Mouse (Mus musculus) embryonic facial prominence, embryonic 11.5 days (tissue): ENCODE data around the gene Chit1. TPM values are rescaled to one million over a fixed set of nuclear protein-coding genes. Genes with fewer than 3 reads are reported as not detected.

Experiments used
- ATAC-seq: fragments of 200-750 bp; cut with Nextera tagmentation; replicated peaks from 2 replicates; pipeline ENCODE4 v1.8.0; 2017; ENCODE audit warnings: low read depth; ENCODE audit not compliant: insufficient number of reproducible peaks, low FRiP score, low TSS enrichment
- DNase-seq: peaks from one replicate; pipeline ENCODE4 v3.0.0-alpha.2; 2015; ENCODE audit warnings: low spot score
- H3K27ac ChIP-seq: fragments of 300-500 bp; sonication (generic); replicated peaks from 2 replicates; pipeline ENCODE4 v1.5.1; 2014; ENCODE audit warnings: mild to moderate bottlenecking, low read depth, low read length, control low read depth
- H3K27me3 ChIP-seq: fragments of 300-500 bp; sonication (generic); 2 replicates; pipeline ENCODE4 v1.6.1; 2014; ENCODE audit warnings: mild to moderate bottlenecking, low read length, moderate library complexity, mixed read lengths; ENCODE audit not compliant: control insufficient read depth, insufficient read depth
- H3K36me3 ChIP-seq: fragments of 300-500 bp; sonication (generic); replicated peaks from 2 replicates; pipeline ENCODE4 v1.6.1; 2014; ENCODE audit warnings: low read depth, mild to moderate bottlenecking, low read length, moderate library complexity, mixed read lengths; ENCODE audit not compliant: control insufficient read depth, insufficient read depth
- H3K4me1 ChIP-seq: fragments of 300-500 bp; sonication (generic); 2 replicates; pipeline ENCODE4 v1.6.1; 2014; ENCODE audit warnings: low read length, mixed read lengths; ENCODE audit not compliant: control insufficient read depth, insufficient read depth
- H3K4me2 ChIP-seq: fragments of 300-500 bp; sonication (generic); 2 replicates; pipeline ENCODE4 v1.6.1; 2014; ENCODE audit warnings: low read depth, mild to moderate bottlenecking, control low read depth, low read length, moderate library complexity
- H3K4me3 ChIP-seq: fragments of 300-500 bp; sonication (generic); 2 replicates; pipeline ENCODE4 v1.5.1; 2014; ENCODE audit warnings: low read depth, low read length, control low read depth
- H3K9ac ChIP-seq: fragments of 300-500 bp; sonication (generic); replicated peaks from 2 replicates; pipeline ENCODE4 v1.6.1; 2014; ENCODE audit warnings: mild to moderate bottlenecking, control low read depth, low read length
- H3K9me3 ChIP-seq: fragments of 300-500 bp; sonication (generic); replicated peaks from 2 replicates; pipeline ENCODE4 v1.6.1; 2016; ENCODE audit warnings: mild to moderate bottlenecking, low read length, inconsistent platforms, mixed read lengths; ENCODE audit not compliant: control insufficient read depth
- WGBS: fragments of 180-500 bp; shearing (Covaris S2); extraction: QIAGEN DNeasy Blood & Tissue Kit; methylation state at CpG from one replicate; pipeline ENCODE4 v1.1.7; 2014; 5-methylcytosine and 5-hydroxymethylcytosine counted together
- polyA plus RNA-seq: library from polyadenylated mRNA; unstranded; fragments of >200 nt; fragmentation: Nextera tagmentation; extraction: Ambion mirVana; gene quantifications from 2 replicates; pipeline ENCODE4 v1.2.1, GENCODE M21; 2014

Chit1 gene
- polyA plus RNA-seq, 1 experiment from 2014 or later, result not detected

- DNase-seq, result no peak
- H3K36me3 ChIP-seq, result no peaks in the 10 kb centered on the region
- WGBS, result 71% methylated on average over 13 of the region's 13 CpGs
- peaks cover 15% of the 10 kb centered on the region for H3K4me1 ChIP-seq
- H3K27me3 ChIP-seq, result no peaks in the 10 kb centered on the region
- no peak for ATAC-seq
- H3K4me3 ChIP-seq, result 0 out of 2 replicates have a peak overlapping the region, but pooled peaks have one; percentile 41
- no peak overlapping the region for H3K4me2 ChIP-seq
- 0 out of 2 replicates have a peak overlapping the region, but pooled peaks have one; percentile 65 for H3K27ac ChIP-seq
- H3K9ac ChIP-seq, result 0 out of 2 replicates have a peak overlapping the region, but pooled peaks have one; percentile 25
- H3K9me3 ChIP-seq, result no peaks in the 10 kb centered on the region
Measured at GRCm38 (mm10) chr1:134097956-134098725, 12.9 kb upstream of the Chit1 start.

- H3K9ac ChIP-seq, result peak overlapping the region; percentile 44
- ATAC-seq, result peak; percentile 77
- 10% methylated on average over 17 of the region's 17 CpGs for WGBS
- peak overlapping the region; percentile 69 for H3K4me2 ChIP-seq
- no peaks in the 10 kb centered on the region for H3K9me3 ChIP-seq
- peak overlapping the region; percentile 41 for H3K4me3 ChIP-seq
- H3K27me3 ChIP-seq, result no peaks in the 10 kb centered on the region
- DNase-seq, result peak; percentile 91
- H3K27ac ChIP-seq, result peak overlapping the region; percentile 65
- H3K36me3 ChIP-seq, result no peaks in the 10 kb centered on the region
- peaks cover 10% of the 10 kb centered on the region; the same call in 1 of the 2 replicates for H3K4me1 ChIP-seq
Measured at GRCm38 (mm10) chr1:134098726-134099515, 12.1 kb upstream of the Chit1 start.

- ATAC-seq (peak; percentile 5; the same call in 1 of the 2 replicates), DNase-seq (no peak)
- Histone ChIP-seq H3K4me2 (peak overlapping the region; percentile 69), H3K9ac (peak overlapping the region; percentile 44), H3K9me3 (no peaks in the 10 kb centered on the region), H3K27ac (0 out of 2 replicates have a peak overlapping the region, but pooled peaks have one; percentile 35), H3K36me3 (no peaks in the 10 kb centered on the region), H3K4me3 (peak overlapping the region; percentile 41), H3K4me1 (peaks cover 10% of the 10 kb centered on the region; the same call in 1 of the 2 replicates), H3K27me3 (no peaks in the 10 kb centered on the region)
- 27% methylated on average over 12 of the region's 12 CpGs for WGBS
Measured at GRCm38 (mm10) chr1:134099516-134100235, 11.4 kb upstream of the Chit1 start.

- H3K27ac ChIP-seq, result no peak overlapping the region
Measured at GRCm38 (mm10) chr1:134100401-134100800, 10.6 kb upstream of the Chit1 start.

GRCm38 (mm10) chr1:134100928-134101327, 10.1 kb upstream of the Chit1 start:
- no peak for ATAC-seq
- H3K9me3 ChIP-seq, result no peaks in the 10 kb centered on the region
- WGBS, result 77% methylated on average over 4 of the region's 4 CpGs

More at GRCm38 (mm10) chr1:134100401-134100800, 10.6 kb upstream of the Chit1 start:
- ATAC-seq (no peak), DNase-seq (no peak)
- no peaks in the 10 kb centered on the region for H3K36me3 ChIP-seq
- no peaks in the 10 kb centered on the region for H3K27me3 ChIP-seq
- peaks cover 10% of the 10 kb centered on the region; the same call in 1 of the 2 replicates for H3K4me1 ChIP-seq
- H3K4me3 ChIP-seq, result no peak overlapping the region
- no peaks in the 10 kb centered on the region for H3K9me3 ChIP-seq
- H3K4me2 ChIP-seq, result no peak overlapping the region
- WGBS, result 76% methylated on average over 5 of the region's 5 CpGs
- H3K9ac ChIP-seq, result no peak overlapping the region

GRCm38 (mm10) chr1:134101593-134101992, 9.4 kb upstream of the Chit1 start:
- no peaks in the 10 kb centered on the region for H3K27me3 ChIP-seq
- no peaks in the 10 kb centered on the region for H3K36me3 ChIP-seq
- no peaks in the 10 kb centered on the region for H3K9me3 ChIP-seq
- ATAC-seq (no peak), DNase-seq (no peak)
- H3K4me2 ChIP-seq, result no peak overlapping the region
- H3K4me3 ChIP-seq, result no peak overlapping the region
- 71% methylated on average over 3 of the region's 3 CpGs for WGBS
- H3K27ac ChIP-seq, result no peak overlapping the region
- H3K9ac ChIP-seq, result no peak overlapping the region
- H3K4me1 ChIP-seq, result peaks cover 10% of the 10 kb centered on the region; the same call in 1 of the 2 replicates

More at GRCm38 (mm10) chr1:134100928-134101327, 10.1 kb upstream of the Chit1 start:
- no peak overlapping the region for H3K4me2 ChIP-seq
- no peak for DNase-seq
- no peak overlapping the region for H3K9ac ChIP-seq
- H3K36me3 ChIP-seq, result no peaks in the 10 kb centered on the region
- no peak overlapping the region for H3K27ac ChIP-seq
- H3K27me3 ChIP-seq, result no peaks in the 10 kb centered on the region
- no peak overlapping the region for H3K4me3 ChIP-seq
- H3K4me1 ChIP-seq, result peaks cover 10% of the 10 kb centered on the region; the same call in 1 of the 2 replicates

- Histone ChIP-seq H3K27me3 (no peaks in the 10 kb centered on the region), H3K4me2 (no peak overlapping the region), H3K4me1 (peaks cover 3% of the 10 kb centered on the region; the same call in 1 of the 2 replicates), H3K27ac (no peak overlapping the region), H3K4me3 (no peak overlapping the region), H3K9me3 (no peaks in the 10 kb centered on the region), H3K36me3 (no peaks in the 10 kb centered on the region), H3K9ac (no peak overlapping the region)
- ATAC-seq (no peak), DNase-seq (no peak)
- WGBS, result 73% methylated on average over 5 of the region's 5 CpGs
Measured at GRCm38 (mm10) chr1:134103861-134104260, 7.2 kb upstream of the Chit1 start.
